Mouse (Mus musculus) kidney, postnatal 10 days (tissue): ENCODE data around the gene Exo1.

ENCODE experiments used
- DNase-seq: peaks from one replicate; pipeline ENCODE4 v3.0.0; 2021; ENCODE audit warnings: mixed read lengths

The Exo1 gene

DNA sequence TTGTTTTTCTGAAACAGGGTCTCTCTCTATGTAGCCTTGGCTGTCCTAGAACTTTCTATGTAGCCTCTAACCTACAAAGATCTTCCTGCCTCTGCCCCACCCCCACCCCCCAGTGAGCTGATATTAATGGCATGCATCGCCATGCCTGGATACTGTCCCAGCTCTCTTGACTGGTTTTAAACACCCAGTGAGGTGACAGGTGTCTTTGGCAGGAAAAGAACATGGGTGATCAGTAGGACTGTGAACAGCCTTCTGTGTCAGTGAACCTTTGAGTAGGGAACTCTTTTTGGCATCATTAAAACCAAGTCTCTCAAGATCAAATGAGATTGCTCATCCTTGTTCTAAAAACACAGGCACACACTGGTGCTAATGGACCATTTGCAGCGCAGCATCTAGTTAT is 81.4 kb downstream of the Exo1 start:
- no peak for DNase-seq
